Mouse (Mus musculus) limb, embryonic 11.5 days (tissue): ENCODE data around the gene Hist1h2ah. TPM values are rescaled to one million over a fixed set of nuclear protein-coding genes. Genes with fewer than 3 reads are reported as not detected.

Experiments used
- ATAC-seq: fragments of 200-750 bp; cut with Nextera tagmentation; 2 replicates; pipeline ENCODE4 v1.8.0; 2017; ENCODE audit warnings: low read depth; ENCODE audit not compliant: insufficient number of reproducible peaks, low FRiP score, low TSS enrichment
- DNase-seq: peaks from one replicate; pipeline ENCODE4 v3.0.0-alpha.2; 2015; ENCODE audit warnings: low spot score
- H3K27ac ChIP-seq: fragments of 300-500 bp; sonication (generic); replicated peaks from 2 replicates; pipeline ENCODE4 v1.5.1; 2014; ENCODE audit warnings: low read depth, mild to moderate bottlenecking, low read length
- H3K27me3 ChIP-seq: fragments of 300-500 bp; sonication (generic); 2 replicates; pipeline ENCODE4 v1.6.1; 2014; ENCODE audit warnings: mild to moderate bottlenecking, low read length, mixed read lengths; ENCODE audit not compliant: control insufficient read depth, insufficient read depth
- H3K36me3 ChIP-seq: fragments of 300-500 bp; sonication (generic); 2 replicates; pipeline ENCODE4 v1.6.1; 2014; ENCODE audit warnings: mild to moderate bottlenecking, low read length, moderate library complexity, mixed read lengths; ENCODE audit not compliant: control insufficient read depth, insufficient read depth
- H3K4me1 ChIP-seq: fragments of 300-500 bp; sonication (generic); 2 replicates; pipeline ENCODE4 v1.6.1; 2014; ENCODE audit warnings: low read length, mixed read lengths; ENCODE audit not compliant: control insufficient read depth, insufficient read depth
- H3K4me2 ChIP-seq: fragments of 300-500 bp; sonication (generic); 2 replicates; pipeline ENCODE4 v1.6.1; 2014; ENCODE audit warnings: low read depth, mild to moderate bottlenecking, moderate library complexity; ENCODE audit not compliant: severe bottlenecking
- H3K4me3 ChIP-seq: fragments of 300-500 bp; sonication (generic); 2 replicates; pipeline ENCODE4 v1.5.1; 2014; ENCODE audit warnings: low read depth, low read length
- H3K9ac ChIP-seq: fragments of 300-500 bp; sonication (generic); 2 replicates; pipeline ENCODE4 v1.6.1; 2014; ENCODE audit warnings: mild to moderate bottlenecking, low read length
- H3K9me3 ChIP-seq: fragments of 300-500 bp; sonication (generic); 2 replicates; pipeline ENCODE4 v1.6.1; 2016; ENCODE audit warnings: low read length; ENCODE audit not compliant: control insufficient read depth
- WGBS: fragments of 180-500 bp; shearing (Covaris S2); extraction: QIAGEN DNeasy Blood & Tissue Kit; methylation state at CpG from one replicate; pipeline ENCODE4 v1.1.7; 2014; 5-methylcytosine and 5-hydroxymethylcytosine counted together
- polyA plus RNA-seq: library from polyadenylated mRNA; unstranded; fragments of >200 nt; fragmentation: Nextera tagmentation; extraction: Ambion mirVana; gene quantifications from 2 replicates; pipeline ENCODE4 v1.2.1, GENCODE M21; 2014

Hist1h2ah gene
- polyA plus RNA-seq, 1 experiment from 2014 or later, result 22.0 TPM

GRCm38 (mm10) chr13:22007121-22007510, 28.3 kb downstream of the Hist1h2ah start:
- peak overlapping the region; percentile 49 for H3K4me3 ChIP-seq
- 2% methylated on average over 18 of the region's 18 CpGs for WGBS
- H3K4me2 ChIP-seq, result peak overlapping the region; percentile 91
- peaks cover 82% of the 10 kb centered on the region for H3K27me3 ChIP-seq
- no peak for DNase-seq
- no peaks in the 10 kb centered on the region; the same call in 1 of the 2 replicates for H3K4me1 ChIP-seq
- ATAC-seq, result no peak
- H3K9ac ChIP-seq, result no peak overlapping the region
- no peaks in the 10 kb centered on the region for H3K9me3 ChIP-seq
- H3K36me3 ChIP-seq, result no peaks in the 10 kb centered on the region
- no peak overlapping the region for H3K27ac ChIP-seq

GRCm38 (mm10) chr13:22006334-22007120, 28.8 kb downstream of the Hist1h2ah start:
- no peak overlapping the region for H3K27ac ChIP-seq
- ATAC-seq, result peak; percentile 87
- peaks cover 85% of the 10 kb centered on the region for H3K27me3 ChIP-seq
- DNase-seq, result peak; percentile 78
- H3K9me3 ChIP-seq, result no peaks in the 10 kb centered on the region
- peak overlapping the region; percentile 91 for H3K4me2 ChIP-seq
- no peaks in the 10 kb centered on the region; the same call in 1 of the 2 replicates for H3K4me1 ChIP-seq
- no peak overlapping the region for H3K9ac ChIP-seq
- H3K4me3 ChIP-seq, result peak overlapping the region; percentile 49
- under 1% methylated on average over 38 of the region's 38 CpGs for WGBS
- no peaks in the 10 kb centered on the region for H3K36me3 ChIP-seq

GRCm38 (mm10) chr13:22005605-22006333, 29.6 kb downstream of the Hist1h2ah start:
- peak overlapping the region; percentile 49 for H3K4me3 ChIP-seq
- H3K36me3 ChIP-seq, result no peaks in the 10 kb centered on the region
- DNase-seq, result peak; percentile 71
- peak; percentile 84 for ATAC-seq
- no peaks in the 10 kb centered on the region for H3K9me3 ChIP-seq
- under 1% methylated on average over 45 of the region's 45 CpGs for WGBS
- peak overlapping the region; percentile 91 for H3K4me2 ChIP-seq
- H3K27me3 ChIP-seq, result peaks cover 86% of the 10 kb centered on the region
- H3K27ac ChIP-seq, result no peak overlapping the region
- H3K4me1 ChIP-seq, result no peaks in the 10 kb centered on the region; the same call in 1 of the 2 replicates
- 0 out of 2 replicates have a peak overlapping the region, but pooled peaks have one; percentile 5 for H3K9ac ChIP-seq

- no peak overlapping the region for H3K4me3 ChIP-seq
- H3K36me3 ChIP-seq, result no peaks in the 10 kb centered on the region
- peaks cover 82% of the 10 kb centered on the region for H3K27me3 ChIP-seq
- ATAC-seq (no peak), DNase-seq (no peak)
- no peak overlapping the region for H3K27ac ChIP-seq
- H3K4me2 ChIP-seq, result no peak overlapping the region
- H3K9me3 ChIP-seq, result no peaks in the 10 kb centered on the region
- H3K4me1 ChIP-seq, result peaks cover 1% of the 10 kb centered on the region
- 25% methylated on average over 5 of the region's 5 CpGs for WGBS
- H3K9ac ChIP-seq, result no peak overlapping the region
These were observed 33.5 kb downstream of the Hist1h2ah start for GRCm38 (mm10) chr13:22001823-22002222.

GRCm38 (mm10) chr13:22001346-22001745, 34.0 kb downstream of the Hist1h2ah start:
- Histone ChIP-seq H3K4me1 (peaks cover 3% of the 10 kb centered on the region; the same call in 1 of the 2 replicates), H3K9me3 (no peaks in the 10 kb centered on the region), H3K4me2 (no peak overlapping the region), H3K27ac (no peak overlapping the region), H3K36me3 (no peaks in the 10 kb centered on the region), H3K9ac (no peak overlapping the region), H3K4me3 (no peak overlapping the region), H3K27me3 (peaks cover 82% of the 10 kb centered on the region)
- WGBS, result 52% methylated on average over 2 of the region's 2 CpGs
- DNase-seq (no peak), ATAC-seq (no peak)

- 33% methylated on average over 4 of the region's 4 CpGs for WGBS
- Histone ChIP-seq H3K36me3 (no peaks in the 10 kb centered on the region), H3K4me3 (no peak overlapping the region), H3K27ac (no peak overlapping the region), H3K9ac (no peak overlapping the region), H3K4me2 (no peak overlapping the region), H3K27me3 (peaks cover 73% of the 10 kb centered on the region), H3K9me3 (no peaks in the 10 kb centered on the region), H3K4me1 (peaks cover 10% of the 10 kb centered on the region)
- DNase-seq (no peak), ATAC-seq (no peak)
These were observed 36.2 kb downstream of the Hist1h2ah start for GRCm38 (mm10) chr13:21999147-21999546.

- ATAC-seq (no peak), DNase-seq (no peak)
- no peak overlapping the region for H3K27ac ChIP-seq
- no peak overlapping the region for H3K4me3 ChIP-seq
- no peak overlapping the region for H3K4me2 ChIP-seq
- peaks cover 67% of the 10 kb centered on the region for H3K27me3 ChIP-seq
- H3K4me1 ChIP-seq, result peaks cover 10% of the 10 kb centered on the region
- WGBS, result 23% methylated on average over 3 of the region's 3 CpGs
- no peak overlapping the region for H3K9ac ChIP-seq
- H3K9me3 ChIP-seq, result no peaks in the 10 kb centered on the region
- no peaks in the 10 kb centered on the region for H3K36me3 ChIP-seq
These were observed 37.0 kb downstream of the Hist1h2ah start for GRCm38 (mm10) chr13:21998412-21998811.

GRCm38 (mm10) chr13:21997821-21998220, 37.5 kb downstream of the Hist1h2ah start:
- H3K4me1 ChIP-seq, result peaks cover 10% of the 10 kb centered on the region
- H3K36me3 ChIP-seq, result no peaks in the 10 kb centered on the region
- H3K9ac ChIP-seq, result no peak overlapping the region
- peaks cover 61% of the 10 kb centered on the region for H3K27me3 ChIP-seq
- H3K4me2 ChIP-seq, result no peak overlapping the region
- ATAC-seq (no peak), DNase-seq (no peak)
- H3K9me3 ChIP-seq, result no peaks in the 10 kb centered on the region
- no peak overlapping the region for H3K4me3 ChIP-seq
- 12% methylated on average over 4 of the region's 4 CpGs for WGBS
- no peak overlapping the region for H3K27ac ChIP-seq
